In genomic region chr15:8331547-8331946, GRCm38 (mm10) we compare ENCODE assay signal across 32 mouse cellular contexts.
DNase-seq lines count a peak whose midpoint lies in the region; ATAC-seq lines count a peak whose summit lies in the region.
"Had no signal": no experiment of that assay in that cellular context is flagged by ENCODE, and none has a peak within 500 bp of the region (broad histone marks: within the 10 kb centered on the region; RNA-seq: fewer than 3 reads in every experiment).

No protein-coding gene starts in this region.

- no peak overlapping the region for H3K27ac ChIP-seq in liver, embryonic 15.5 days (replicated peaks)
- H3K27ac ChIP-seq: embryonic facial prominence, embryonic 12.5 days; forebrain, embryonic 12.5 days; hindbrain, embryonic 10.5 days; kidney, postnatal 0 days; left cerebral cortex, adult 2 months; limb, embryonic 13.5 days; midbrain, embryonic 12.5 days; neural tube, embryonic 12.5 days had no signal

- H3K9me3 ChIP-seq in liver, embryonic 15.5 days (replicated peaks): no peaks in the 10 kb centered on the region
- H3K9me3 ChIP-seq: embryonic facial prominence, embryonic 12.5 days; forebrain, embryonic 12.5 days; hindbrain, embryonic 10.5 days; limb, embryonic 13.5 days; midbrain, embryonic 12.5 days; neural tube, embryonic 12.5 days had no signal

- peaks cover 55% of the 10 kb centered on the region for H3K36me3 ChIP-seq in liver, embryonic 15.5 days (replicated peaks)

- ATAC-seq in liver, embryonic 15.5 days (ENCODE audit: insufficient read depth): peak; percentile 94
- ATAC-seq: CD4-positive, CD25-positive, alpha-beta regulatory T cell, adult 4 months; forebrain, postnatal 0 days; hindbrain, embryonic 16.5 days had no signal

- WGBS in liver, embryonic 15.5 days (ENCODE audit: insufficient replicate concordance): 42% methylated on average over 3 of the region's 3 CpGs

- no peak overlapping the region for H3K9ac ChIP-seq in liver, embryonic 15.5 days
- H3K9ac ChIP-seq: embryonic facial prominence, embryonic 12.5 days; forebrain, embryonic 12.5 days; forebrain, postnatal 0 days; limb, embryonic 13.5 days; lung, embryonic 14.5 days; midbrain, embryonic 12.5 days; neural tube, embryonic 12.5 days had no signal

- no peak overlapping the region for H3K4me3 ChIP-seq in liver, embryonic 15.5 days (replicated peaks)
- H3K4me3 ChIP-seq: embryonic facial prominence, embryonic 12.5 days; forebrain, embryonic 12.5 days; hindbrain, embryonic 10.5 days; left cerebral cortex, adult 2 months; limb, embryonic 13.5 days; midbrain, embryonic 12.5 days; myocyte; neural tube, embryonic 12.5 days had no signal

- H3K4me1 ChIP-seq in liver, embryonic 15.5 days (replicated peaks): peaks cover 10% of the 10 kb centered on the region
- H3K4me1 ChIP-seq: embryonic facial prominence, embryonic 12.5 days; forebrain, embryonic 12.5 days; hindbrain, embryonic 10.5 days; limb, embryonic 13.5 days; midbrain, embryonic 12.5 days; neural tube, embryonic 12.5 days had no signal

- no peaks in the 10 kb centered on the region for H3K27me3 ChIP-seq in liver, embryonic 15.5 days
- H3K27me3 ChIP-seq: embryonic facial prominence, embryonic 12.5 days; forebrain, embryonic 12.5 days; limb, embryonic 13.5 days; midbrain, embryonic 12.5 days; neural tube, embryonic 12.5 days had no signal

- DNase-seq in c-Kit-positive CD71-positive TER-119-negative erythroid progenitor cells, embryonic 14.5 days (ENCODE audit: low read depth): peak; percentile 57
- DNase-seq in liver: peak; percentile 57
- no peak for DNase-seq in heart, adult 11 months
- DNase-seq in layer of hippocampus, postnatal 25 days (ENCODE audit: extremely low spot score in 1 of 2, low spot score in 1 of 2): no peak
- no peak for DNase-seq in layer of hippocampus, postnatal 14 days (ENCODE audit: low spot score in 2 of 2)
- no peak for DNase-seq in kidney, postnatal 25 days
- DNase-seq: adrenal gland, postnatal 25 days; cerebellum, adult 8-10 months; cerebellum, postnatal 36 days; embryo, embryonic 11 days; forebrain, postnatal 0 days; heart, postnatal 14 days; kidney, adult 2 months; layer of hippocampus, adult 9-11 months; lung, embryonic 14.5 days; lung, postnatal 14 days; right cerebral cortex, adult 18-20 months; spleen, adult 18-20 months; thymus, adult 2 months; thymus, postnatal 4 days had no signal

- no peak overlapping the region; the same call in 1 of the 2 replicates for H3K4me2 ChIP-seq in liver, embryonic 15.5 days
- H3K4me2 ChIP-seq: embryonic facial prominence, embryonic 12.5 days; forebrain, embryonic 12.5 days; limb, embryonic 13.5 days; lung, embryonic 14.5 days; midbrain, embryonic 12.5 days; neural tube, embryonic 12.5 days had no signal

Comparison
In these comparisons a context has a peak if more than half of its experiments do, and no peak if none do; other contexts are left out.
1. DNase-seq: peak in c-Kit-positive CD71-positive TER-119-negative erythroid progenitor cells, embryonic 14.5 days (single experiment) and liver (single experiment); none in heart, adult 11 months (single experiment), layer of hippocampus, postnatal 25 days (0 of 2), layer of hippocampus, postnatal 14 days (0 of 2) and kidney, postnatal 25 days (0 of 2).